Mouse (Mus musculus) mesoderm, embryonic 11.5 days (tissue): ENCODE measurements at regions not wholly inside any gene's neighbourhood (a gene's known extent, or its start where the extent isn't known, plus 50 kb on each side); places are given as distances from the start of the nearest gene placed in this dataset.

Source experiments
- DNase-seq: peaks from one replicate; pipeline ENCODE4 v3.0.0-alpha.2; 2012; ENCODE audit warnings: low read depth, low spot score

GRCm38 (mm10) chr2:75318190-75318589 lies 340.9 kb upstream of the Hnrnpa3 start:
- no peak for DNase-seq

- DNase-seq: no peak
These were observed 334.8 kb upstream of the Hnrnpa3 start for GRCm38 (mm10) chr2:75324146-75324749.

- DNase-seq: no peak
These were observed 329.5 kb upstream of the Hnrnpa3 start for GRCm38 (mm10) chr2:75329598-75329997.

- no peak for DNase-seq
These were observed 317.8 kb upstream of the Hnrnpa3 start for GRCm38 (mm10) chr2:75341310-75341709.

- DNase-seq: no peak
These were observed 317.3 kb upstream of the Hnrnpa3 start for GRCm38 (mm10) chr2:75341726-75342280.

- no peak for DNase-seq
These were observed 308.2 kb upstream of the Hnrnpa3 start for GRCm38 (mm10) chr2:75350902-75351301.

GRCm38 (mm10) chr2:75351965-75352364 lies 307.1 kb upstream of the Hnrnpa3 start:
- no peak for DNase-seq

GRCm38 (mm10) chr2:75352564-75352963 lies 306.5 kb upstream of the Hnrnpa3 start:
- no peak for DNase-seq

- no peak for DNase-seq
These were observed 302.2 kb upstream of the Hnrnpa3 start for GRCm38 (mm10) chr2:75356691-75357375.

GRCm38 (mm10) chr2:75357516-75357915 lies 301.5 kb upstream of the Hnrnpa3 start:
- DNase-seq: no peak

- no peak for DNase-seq
These were observed 298.1 kb upstream of the Hnrnpa3 start for GRCm38 (mm10) chr2:75360936-75361335.

GRCm38 (mm10) chr2:75376666-75377065 lies 282.4 kb upstream of the Hnrnpa3 start:
- no peak for DNase-seq

GRCm38 (mm10) chr2:75385551-75386263 lies 273.4 kb upstream of the Hnrnpa3 start:
- no peak for DNase-seq

- no peak for DNase-seq
These were observed 272.4 kb upstream of the Hnrnpa3 start for GRCm38 (mm10) chr2:75386636-75387035.

- DNase-seq: no peak
These were observed 267.0 kb upstream of the Hnrnpa3 start for GRCm38 (mm10) chr2:75392041-75392440.

GRCm38 (mm10) chr2:75394928-75395673 lies 264.0 kb upstream of the Hnrnpa3 start:
- DNase-seq: no peak

- DNase-seq: no peak
These were observed 263.0 kb upstream of the Hnrnpa3 start for GRCm38 (mm10) chr2:75396016-75396415.

GRCm38 (mm10) chr2:75400291-75400870 lies 258.7 kb upstream of the Hnrnpa3 start:
- DNase-seq: no peak

GRCm38 (mm10) chr2:75403791-75404190 lies 255.3 kb upstream of the Hnrnpa3 start:
- DNase-seq: no peak

GRCm38 (mm10) chr2:75405524-75406214 lies 253.4 kb upstream of the Hnrnpa3 start:
- no peak for DNase-seq
